Mouse (Mus musculus): ENCODE data around the gene Zfp961. TPM values are rescaled to one million over a fixed set of nuclear protein-coding genes. Genes with fewer than 3 reads are reported as not detected.
"Not testable (repeated sequence)": the region's sequence is repeated elsewhere in the genome, so short reads cannot be mapped to it uniquely, and the experiment has no call there.

Gene Zfp961
- total RNA-seq, 4 experiments from 2014 or later, result 22.0 to 30.6 (median 27.0) TPM

GRCm38 (mm10) chr8:72019022-72019421, 68.2 kb downstream of the Zfp961 start:
- DNase-seq, result not testable (repeated sequence)

DNA sequence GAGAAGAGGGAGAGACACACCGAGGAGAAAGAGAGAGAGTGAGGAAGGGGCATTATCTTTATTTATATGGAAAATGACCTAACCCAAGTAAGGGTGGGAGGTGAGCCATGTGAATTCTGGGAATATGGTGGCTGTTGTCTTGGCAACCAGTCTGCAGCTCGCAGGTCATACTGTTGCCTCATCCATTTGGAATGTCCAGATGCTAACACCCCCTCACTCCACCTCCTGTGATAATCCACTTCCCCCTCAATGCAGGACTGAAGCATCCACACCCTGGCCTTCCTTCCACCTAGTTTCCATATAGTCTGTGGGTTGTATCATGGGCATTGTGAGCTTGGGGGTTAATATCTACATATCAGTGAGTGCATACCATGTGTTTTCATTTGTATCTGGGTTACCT, 69.0 kb downstream of the Zfp961 start:
- DNase-seq, result no peak

- DNase-seq, result not testable (repeated sequence)
These were observed 74.0 kb downstream of the Zfp961 start for GRCm38 (mm10) chr8:72024886-72025285.

GRCm38 (mm10) chr8:72032926-72033325, 82.1 kb downstream of the Zfp961 start:
- DNase-seq, result not testable (repeated sequence)

DNA sequence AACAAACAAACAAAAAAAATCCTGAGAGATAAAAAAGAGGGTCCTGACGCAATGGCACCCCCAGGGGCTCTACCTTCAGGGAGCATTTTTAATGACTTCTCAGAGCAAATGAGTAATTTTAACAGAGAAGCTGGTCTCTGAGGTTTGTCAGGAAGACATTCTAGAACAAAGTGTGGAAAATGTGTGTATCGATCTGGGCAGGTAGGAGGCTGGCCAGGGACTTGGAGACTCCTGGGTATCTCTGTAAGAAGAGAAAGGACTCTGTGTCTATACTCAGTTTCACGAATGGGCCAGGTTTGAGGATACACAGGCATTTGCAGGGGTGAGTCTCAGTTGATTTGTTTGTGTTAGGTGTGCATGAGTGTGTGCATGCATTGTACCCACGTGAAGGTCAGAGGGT, 90.1 kb downstream of the Zfp961 start, which contains the start of gene Olfr372:
Olfr372 (plus strand) TSS at position 301 of the 400 bp plus-strand sequence.
- not testable (repeated sequence) for DNase-seq

DNA sequence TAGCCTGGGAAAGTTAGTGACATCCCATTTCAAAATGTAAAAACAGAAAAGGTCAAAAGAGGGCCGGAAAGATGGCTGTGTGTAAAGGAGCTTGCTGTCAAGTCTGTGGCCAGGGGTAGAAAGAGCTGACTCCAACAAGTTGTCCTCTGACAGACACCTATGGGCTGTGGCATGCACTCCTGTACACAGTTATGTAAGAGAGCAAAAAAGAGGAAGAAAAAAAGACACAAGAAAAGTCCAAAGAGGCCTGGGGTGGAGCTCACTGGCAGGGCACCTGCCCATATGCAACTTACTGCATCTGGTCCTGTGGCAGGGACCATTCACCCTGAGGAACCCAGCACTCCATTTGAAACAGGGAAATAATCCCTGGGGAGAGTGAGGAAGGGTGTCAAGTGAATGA, 91.7 kb downstream of the Zfp961 start:
- DNase-seq, result no peak

Other genes with a start within 250 kb of the Zfp961 start
- 1 to 10 TPM; 3.0 to 5.1 (median 4.4) TPM for gene B3gnt3, start 249.2 kb upstream of the Zfp961 start, total RNA-seq (2022)
- gene Fcho1, start 225.3 kb upstream of the Zfp961 start, total RNA-seq (2022), result 1 to 10 TPM; 2.1 to 6.2 (median 3.7) TPM
- 10 to 100 TPM in 1 of 4 experiments, 1 to 10 TPM in 3; 6.5 to 10.1 (median 8.1) TPM for gene Zfp709, start 69.0 kb upstream of the Zfp961 start, total RNA-seq (2022)
- 1 to 10 TPM; 5.6 to 8.4 (median 7.4) TPM for gene Zfp882, start 42.4 kb upstream of the Zfp961 start, total RNA-seq (2022)
- gene Zfp617, start 42.4 kb upstream of the Zfp961 start, total RNA-seq (2022), result 10 to 100 TPM; 24.9 to 36.5 (median 32.0) TPM
- gene Cyp4f18, start 58.6 kb downstream of the Zfp961 start, total RNA-seq (2022), result 10 to 100 TPM in 2 of 4 experiments, 1 to 10 TPM in 2; 5.3 to 12.2 (median 8.6) TPM
- not detected for gene Olfr372, start 90.2 kb downstream of the Zfp961 start, total RNA-seq (2022)
- gene Olfr373, start 132.1 kb downstream of the Zfp961 start, total RNA-seq (2022), result not detected
- gene Olfr374, start 156.0 kb downstream of the Zfp961 start, total RNA-seq (2022), result not detected
- gene Tpm4, start 183.9 kb downstream of the Zfp961 start, total RNA-seq (2022), result 100 to 1,000 TPM; 133 to 158 (median 140) TPM
- gene Rab8a, start 210.2 kb downstream of the Zfp961 start, total RNA-seq (2022), result 10 to 100 TPM; 56.6 to 69.3 (median 61.7) TPM
- gene Hsh2d, start 238.6 kb downstream of the Zfp961 start, total RNA-seq (2022), result under 1 TPM in 1 of 4 experiments, not detected in 3; 0.16 TPM

Data from adrenal gland, adult 8-10 months (tissue).